Mouse (Mus musculus): ENCODE data around the gene Dyrk4. TPM values are rescaled to one million over a fixed set of nuclear protein-coding genes. Genes with fewer than 3 reads are reported as not detected.

Gene Dyrk4
- polyA plus RNA-seq (2012) = 0.05 TPM in 1 of 2 replicates, not detected in the other

GRCm38 (mm10) chr6:126921111-126921881 lies at the start of gene Dyrk4:
TSS of gene Dyrk4 (minus strand) at chr6:126921839.

GRCm38 (mm10) chr6:126939487-126940171 lies 18.0 kb upstream of the Dyrk4 start, which contains the start of the genes Rad51ap1 and D6Wsu163e:
TSS of gene Rad51ap1 (minus strand) at chr6:126939587.
TSS of gene D6Wsu163e (plus strand) at chr6:126939962.

GRCm38 (mm10) chr6:126852881-126853280 lies 68.8 kb downstream of the Dyrk4 start, which contains the start of gene Akap3:
TSS of gene Akap3 (plus strand) at chr6:126853098.

GRCm38 (mm10) chr6:126848712-126849704 lies 72.6 kb downstream of the Dyrk4 start, which contains the start of gene Ndufa9:
TSS of gene Ndufa9 (minus strand) at chr6:126849136.

Other genes starting within 250 kb of the Dyrk4 start
- not detected in 2 replicates for gene Kcna6, start 181.2 kb downstream of the Dyrk4 start, polyA plus RNA-seq (2012)
- 3.8 and 4.5 TPM in 2 replicates for gene Ndufa9, start 72.7 kb downstream of the Dyrk4 start, polyA plus RNA-seq (2012)
- not detected in 2 replicates for gene Akap3, start 68.7 kb downstream of the Dyrk4 start, polyA plus RNA-seq (2012)
- gene Rad51ap1, start 17.7 kb upstream of the Dyrk4 start, polyA plus RNA-seq (2012) = 16.8 and 17.0 TPM in 2 replicates
- 2.9 and 3.1 TPM in 2 replicates for gene D6Wsu163e, start 18.1 kb upstream of the Dyrk4 start, polyA plus RNA-seq (2012)
- gene Fgf6, start 93.7 kb upstream of the Dyrk4 start, polyA plus RNA-seq (2012) = not detected in 2 replicates
- gene Fgf23, start 151.1 kb upstream of the Dyrk4 start, polyA plus RNA-seq (2012) = not detected in 2 replicates
- 1.9 and 3.0 TPM in 2 replicates for gene Tigar, start 187.7 kb upstream of the Dyrk4 start, polyA plus RNA-seq (2012)
- gene Ccnd2, start 230.4 kb upstream of the Dyrk4 start, polyA plus RNA-seq (2012) = 156 and 162 TPM in 2 replicates